9 mouse cellular contexts compared by ENCODE assay signal in the genomic region with DNA sequence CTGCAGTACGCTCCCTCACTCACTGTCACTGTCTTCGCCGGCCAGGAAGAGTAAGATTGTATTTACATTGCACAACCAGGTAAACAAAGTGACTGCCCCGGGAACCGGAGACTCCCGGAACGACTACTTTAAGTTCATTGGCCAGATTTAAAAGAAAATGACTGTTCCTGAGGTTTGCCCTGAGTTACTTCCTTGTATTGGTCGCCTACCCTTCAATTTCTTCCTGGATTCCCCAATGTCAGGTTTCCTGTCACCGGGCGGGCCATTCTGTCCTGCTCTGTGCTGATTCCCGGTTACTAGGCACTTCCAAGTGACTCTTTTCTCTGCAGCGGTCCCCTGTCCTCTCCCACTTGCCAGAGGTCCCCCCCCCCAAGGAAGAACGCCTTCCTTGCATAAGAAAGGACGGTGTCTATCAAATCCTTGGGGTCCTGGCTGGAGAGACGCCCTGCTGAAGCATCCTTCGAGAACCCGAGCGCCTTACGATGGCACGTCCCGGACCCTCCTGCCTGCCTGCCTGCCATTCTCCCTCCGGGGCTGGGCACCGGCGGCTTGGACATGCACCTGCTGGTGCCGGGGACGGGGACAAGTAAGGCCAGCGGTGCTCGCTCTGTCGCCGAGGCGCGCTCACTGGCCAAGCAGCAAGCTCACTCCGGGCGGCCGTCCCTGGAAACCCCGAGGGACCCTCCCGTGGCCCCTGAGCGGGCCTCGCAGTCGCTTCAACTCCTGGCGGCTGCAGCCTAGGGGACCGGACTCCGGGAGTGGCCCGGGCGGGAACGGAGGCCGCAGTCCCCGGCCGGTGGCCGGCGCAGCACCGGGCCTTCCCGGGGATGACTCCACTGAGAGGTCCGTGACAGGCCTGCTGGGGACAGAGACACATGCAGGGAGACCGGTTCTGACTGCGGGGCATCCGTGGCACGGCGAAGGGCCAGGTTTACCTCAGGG. TPM values are rescaled to one million over a fixed set of nuclear protein-coding genes. Genes with fewer than 3 reads are reported as not detected.
DNase-seq lines count a peak whose midpoint lies in the region; ATAC-seq lines count a peak whose summit lies in the region.
"Had no signal": no experiment of that assay in that cellular context is flagged by ENCODE, and none has a peak within 500 bp of the region (broad histone marks: within the 10 kb centered on the region; RNA-seq: fewer than 3 reads in every experiment).

No protein-coding gene starts in this region.

- 4% methylated on average over 59 of the region's 59 CpGs for WGBS in forebrain, embryonic 12.5 days
- WGBS in limb, embryonic 12.5 days, result 4% methylated on average over 59 of the region's 59 CpGs
- 3% methylated on average over 52 of the region's 59 CpGs for WGBS in neural tube, embryonic 14.5 days

- H3K9me3 ChIP-seq in forebrain, embryonic 12.5 days, result no peaks in the 10 kb centered on the region
- no peaks in the 10 kb centered on the region for H3K9me3 ChIP-seq in limb, embryonic 12.5 days
- no peaks in the 10 kb centered on the region for H3K9me3 ChIP-seq in neural tube, embryonic 14.5 days (ENCODE audit: control insufficient read depth, low read length)

- H3K27ac ChIP-seq in forebrain, embryonic 12.5 days, result peak overlapping the region; percentile 100
- H3K27ac ChIP-seq in limb, embryonic 12.5 days, result peak overlapping the region; percentile 72
- H3K27ac ChIP-seq in neural tube, embryonic 14.5 days (ENCODE audit: low read depth, low read length), result peak overlapping the region; percentile 100

- no peaks in the 10 kb centered on the region for H3K27me3 ChIP-seq in forebrain, embryonic 12.5 days
- H3K27me3 ChIP-seq in limb, embryonic 12.5 days, result no peaks in the 10 kb centered on the region
- H3K27me3 ChIP-seq in neural tube, embryonic 14.5 days (ENCODE audit: control insufficient read depth, insufficient read depth, low read length), result no peaks in the 10 kb centered on the region

- H3K4me3 ChIP-seq in forebrain, embryonic 12.5 days (replicated peaks), result peak overlapping the region; percentile 98
- peak overlapping the region; percentile 98 for H3K4me3 ChIP-seq in limb, embryonic 12.5 days (replicated peaks)
- H3K4me3 ChIP-seq in neural tube, embryonic 14.5 days (ENCODE audit: low read depth, low read length), result peak overlapping the region; percentile 99

- peaks cover 28% of the 10 kb centered on the region for H3K36me3 ChIP-seq in forebrain, embryonic 12.5 days (replicated peaks)
- H3K36me3 ChIP-seq in limb, embryonic 12.5 days, result peaks cover 35% of the 10 kb centered on the region
- peaks cover 19% of the 10 kb centered on the region for H3K36me3 ChIP-seq in neural tube, embryonic 14.5 days (ENCODE audit: control insufficient read depth, insufficient read depth, low read length)

- H3K4me1 ChIP-seq in forebrain, embryonic 12.5 days, result peaks cover 22% of the 10 kb centered on the region
- H3K4me1 ChIP-seq in limb, embryonic 12.5 days (replicated peaks), result peaks cover 22% of the 10 kb centered on the region
- peaks cover 19% of the 10 kb centered on the region for H3K4me1 ChIP-seq in neural tube, embryonic 14.5 days (ENCODE audit: control insufficient read depth, insufficient read depth, low read length)

- H3K9ac ChIP-seq in forebrain, embryonic 12.5 days, result peak overlapping the region; percentile 98
- peak overlapping the region; percentile 98 for H3K9ac ChIP-seq in limb, embryonic 12.5 days (replicated peaks)
- H3K9ac ChIP-seq in neural tube, embryonic 14.5 days (replicated peaks; ENCODE audit: low read depth, low read length), result peak overlapping the region; percentile 96

- peak overlapping the region; percentile 94 for H3K4me2 ChIP-seq in forebrain, embryonic 12.5 days
- peak overlapping the region; percentile 98 for H3K4me2 ChIP-seq in limb, embryonic 12.5 days
- peak overlapping the region; percentile 92 for H3K4me2 ChIP-seq in neural tube, embryonic 14.5 days (ENCODE audit: low read depth, low read length)

- peak; percentile 60; the same call in 1 of the 2 replicates for ATAC-seq in cerebellum, adult (ENCODE audit: insufficient number of reproducible peaks, low FRiP score, low TSS enrichment)
- peak; percentile 75 for ATAC-seq in forebrain, embryonic 12.5 days (ENCODE audit: low FRiP score)
- ATAC-seq in limb, embryonic 12.5 days (ENCODE audit: insufficient number of reproducible peaks, insufficient read depth, low FRiP score, low TSS enrichment, low read depth), result peak; percentile 4; the same call in 1 of the 2 replicates
- no peak for ATAC-seq in neural tube, embryonic 14.5 days (ENCODE audit: low read depth)

- DNase-seq in cerebellum, adult 9-10 months, result no peak
- peak; percentile 37 to 42 for DNase-seq in right cerebral cortex, postnatal 10 days (ENCODE audit: low spot score in 2 of 2)
- no peak for DNase-seq in right cerebral cortex, postnatal 36 days (ENCODE audit: low spot score in 2 of 2)
- no peak for DNase-seq in cerebellum, adult 11-12 months

RNA-seq across cellular contexts. Expression of a gene that starts 1.2 kb away (rescaled TPM):
- polyA plus RNA-seq in forebrain, embryonic 12.5 days (2016; fragmentation: Nextera tagmentation; extraction: Ambion mirVana), result 33.3 and 34.8 TPM in 2 replicates
- 23.9 and 24.6 TPM in 2 replicates for polyA plus RNA-seq in limb, embryonic 12.5 days (2016; fragmentation: Nextera tagmentation; extraction: Ambion mirVana)
- 38.5 and 43.9 TPM in 2 replicates for polyA plus RNA-seq in neural tube, embryonic 14.5 days (2014; fragmentation: Nextera tagmentation; extraction: Ambion mirVana)

RNA-seq across cellular contexts. Expression of a gene that starts 28.4 kb away (rescaled TPM):
- polyA plus RNA-seq in forebrain, embryonic 12.5 days (2016; fragmentation: Nextera tagmentation; extraction: Ambion mirVana), result 0.17 and 0.27 TPM in 2 replicates
- 3.3 and 3.6 TPM in 2 replicates for polyA plus RNA-seq in limb, embryonic 12.5 days (2016; fragmentation: Nextera tagmentation; extraction: Ambion mirVana)
- polyA plus RNA-seq in neural tube, embryonic 14.5 days (2014; fragmentation: Nextera tagmentation; extraction: Ambion mirVana), result 0.39 and 0.50 TPM in 2 replicates

RNA-seq across cellular contexts. Expression of a gene that starts 32.6 kb away (rescaled TPM):
- polyA plus RNA-seq in forebrain, embryonic 12.5 days (2016; fragmentation: Nextera tagmentation; extraction: Ambion mirVana), result 4.1 and 5.2 TPM in 2 replicates
- polyA plus RNA-seq in limb, embryonic 12.5 days (2016; fragmentation: Nextera tagmentation; extraction: Ambion mirVana), result 4.2 and 5.9 TPM in 2 replicates
- polyA plus RNA-seq in neural tube, embryonic 14.5 days (2014; fragmentation: Nextera tagmentation; extraction: Ambion mirVana), result 13.4 and 15.4 TPM in 2 replicates

RNA-seq across cellular contexts. Expression of a gene that starts 39.8 kb away (rescaled TPM):
- not detected in 2 replicates for polyA plus RNA-seq in forebrain, embryonic 12.5 days (2016; fragmentation: Nextera tagmentation; extraction: Ambion mirVana)
- not detected in 2 replicates for polyA plus RNA-seq in limb, embryonic 12.5 days (2016; fragmentation: Nextera tagmentation; extraction: Ambion mirVana)
- not detected in 2 replicates for polyA plus RNA-seq in neural tube, embryonic 14.5 days (2014; fragmentation: Nextera tagmentation; extraction: Ambion mirVana)
- polyA plus RNA-seq: gonadal fat pad, adult 2 months had no signal

RNA-seq across cellular contexts. Expression of a gene that starts 41.1 kb away (rescaled TPM):
- polyA plus RNA-seq in forebrain, embryonic 12.5 days (2016; fragmentation: Nextera tagmentation; extraction: Ambion mirVana), result 18.5 and 20.4 TPM in 2 replicates
- polyA plus RNA-seq in limb, embryonic 12.5 days (2016; fragmentation: Nextera tagmentation; extraction: Ambion mirVana), result 17.5 and 19.2 TPM in 2 replicates
- 12.4 and 15.6 TPM in 2 replicates for polyA plus RNA-seq in neural tube, embryonic 14.5 days (2014; fragmentation: Nextera tagmentation; extraction: Ambion mirVana)

Comparison
In these comparisons a context has a peak if more than half of its experiments do, and no peak if none do; other contexts are left out.
1. DNase-seq: peak in right cerebral cortex, postnatal 10 days (2 of 2); none in cerebellum, adult 9-10 months (single experiment), right cerebral cortex, postnatal 36 days (0 of 2) and cerebellum, adult 11-12 months (single experiment).
2. Peak in every context shown above with its lines, with median percentiles within 50 percentile points of each other: H3K27ac ChIP-seq, H3K4me2 ChIP-seq, H3K4me3 ChIP-seq and H3K9ac ChIP-seq.